Mouse (Mus musculus): ENCODE results near the gene Vmn2r85. TPM values are rescaled to one million over a fixed set of nuclear protein-coding genes. Genes with fewer than 3 reads are reported as not detected.

Gene Vmn2r85
- polyA plus RNA-seq, 1 experiment from 2014 or later = 0.03 TPM

Other genes starting within 250 kb of the Vmn2r85 start
- gene Olfr826, start 245.5 kb downstream of the Vmn2r85 start, polyA plus RNA-seq (2015; fragmentation: Nextera tagmentation; extraction: Ambion mirVana) = not detected in 2 replicates
- not detected in 2 replicates for gene Olfr827, start 215.3 kb downstream of the Vmn2r85 start, polyA plus RNA-seq (2015; fragmentation: Nextera tagmentation; extraction: Ambion mirVana)
- gene Neurod4, start 149.5 kb downstream of the Vmn2r85 start, polyA plus RNA-seq (2015; fragmentation: Nextera tagmentation; extraction: Ambion mirVana) = 4.2 and 5.4 TPM in 2 replicates
- not detected in 2 replicates for gene Tespa1, start 106.8 kb downstream of the Vmn2r85 start, polyA plus RNA-seq (2015; fragmentation: Nextera tagmentation; extraction: Ambion mirVana)
- 0.02 TPM in 1 of 2 replicates, not detected in the other for gene Vmn2r84, start 35.4 kb downstream of the Vmn2r85 start, polyA plus RNA-seq (2015; fragmentation: Nextera tagmentation; extraction: Ambion mirVana)
- gene Vmn2r86, start 26.3 kb upstream of the Vmn2r85 start, polyA plus RNA-seq (2015; fragmentation: Nextera tagmentation; extraction: Ambion mirVana) = 0.04 and 0.09 TPM in 2 replicates
- 0.10 TPM in 1 of 2 replicates, not detected in the other for gene Vmn2r87, start 67.7 kb upstream of the Vmn2r85 start, polyA plus RNA-seq (2015; fragmentation: Nextera tagmentation; extraction: Ambion mirVana)

All from forebrain, embryonic 16.5 days (tissue).